Mouse (Mus musculus) skeletal muscle tissue, postnatal 0 days (tissue): ENCODE data around the gene Kpna4. TPM values are rescaled to one million over a fixed set of nuclear protein-coding genes. Genes with fewer than 3 reads are reported as not detected.

Experiments used
- polyA plus RNA-seq: library from polyadenylated mRNA; unstranded; fragments of >200 nt; fragmentation: Nextera tagmentation; extraction: Ambion mirVana; gene quantifications from 2 replicates; pipeline ENCODE4 v1.2.1, GENCODE M21; 2015

Kpna4 gene
- polyA plus RNA-seq = 19.0 and 20.9 TPM in 2 replicates

DNA sequence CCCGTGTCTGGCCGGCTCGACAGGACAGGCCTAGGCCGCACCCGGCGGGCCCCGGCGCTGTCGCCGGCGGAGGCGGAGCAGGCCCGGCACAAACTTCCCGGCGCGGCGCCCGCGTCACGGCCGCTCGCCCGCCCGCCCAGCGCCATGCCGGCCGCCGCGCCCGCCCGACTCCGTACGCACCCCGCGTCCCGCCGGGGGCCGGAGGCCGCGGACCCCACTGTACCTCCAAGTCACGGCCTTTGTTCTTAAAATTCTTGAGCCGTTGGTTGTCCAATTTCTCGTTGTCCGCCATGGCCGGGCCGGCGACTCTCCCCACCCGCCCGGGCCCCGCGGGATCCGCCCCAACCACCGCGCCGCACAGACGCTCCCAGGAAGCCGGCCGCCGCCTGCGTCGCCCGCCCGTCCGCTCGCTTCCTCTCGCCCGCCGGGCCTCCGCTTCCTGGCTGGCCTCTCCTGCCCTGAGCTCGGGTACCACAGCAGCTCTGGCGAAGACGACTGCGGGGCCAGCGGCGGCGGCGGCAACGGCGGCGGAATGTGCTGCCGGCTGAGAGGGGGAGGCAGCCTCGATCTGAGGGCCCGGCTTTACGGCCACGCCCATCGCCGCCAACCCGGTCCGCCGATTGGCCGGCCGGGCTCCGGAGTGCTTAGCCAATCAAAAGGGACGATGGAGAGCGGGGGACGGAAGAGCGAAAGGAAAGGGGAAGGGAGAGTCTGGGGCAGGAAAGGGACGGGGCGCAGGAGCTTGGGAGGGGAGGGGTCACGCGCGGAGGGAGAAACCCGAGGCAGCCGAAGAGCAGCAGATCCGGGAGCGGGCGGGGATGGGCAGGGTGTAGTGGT lies at the start of gene Kpna4:
Gene Kpna4, minus strand, starts transcription at position 605 of the 837 bp plus-strand sequence.

GRCm38 (mm10) chr3:69044645-69045399 lies 82.1 kb downstream of the Kpna4 start, which contains the start of gene Trim59:
Gene Trim59, minus strand, starts transcription at chr3:69044755.

Other genes starting within 250 kb of the Kpna4 start
- gene Ift80, start 122.5 kb downstream of the Kpna4 start, polyA plus RNA-seq = 2.8 and 3.0 TPM in 2 replicates
- 49.2 and 57.1 TPM in 2 replicates for gene Smc4, start 122.4 kb downstream of the Kpna4 start, polyA plus RNA-seq
- 16.3 and 16.4 TPM in 2 replicates for gene Trim59, start 82.4 kb downstream of the Kpna4 start, polyA plus RNA-seq
- not detected in 2 replicates for gene Arl14, start 95.3 kb upstream of the Kpna4 start, polyA plus RNA-seq
- gene Ppm1l, start 189.7 kb upstream of the Kpna4 start, polyA plus RNA-seq = 12.6 and 12.8 TPM in 2 replicates